Mouse (Mus musculus) stomach, embryonic 16.5 days (tissue): ENCODE results near the gene Setx. TPM values are rescaled to one million over a fixed set of nuclear protein-coding genes. Genes with fewer than 3 reads are reported as not detected.

Experiments
- ATAC-seq: fragments of 200-750 bp; cut with Nextera tagmentation; 2 replicates; pipeline ENCODE4 v1.8.0; 2017; ENCODE audit warnings: moderate number of reproducible peaks, moderate TSS enrichment; ENCODE audit not compliant: insufficient read depth, low FRiP score
- H3K27ac ChIP-seq: fragments of 300-500 bp; sonication (generic); 2 replicates; pipeline ENCODE4 v1.5.1; 2014; ENCODE audit warnings: low read length
- H3K27me3 ChIP-seq: fragments of 300-500 bp; sonication (generic); 2 replicates; pipeline ENCODE4 v1.6.1; 2014; ENCODE audit warnings: low read length, control low read depth, mixed read lengths; ENCODE audit not compliant: control insufficient read depth, insufficient read depth
- H3K36me3 ChIP-seq: fragments of 300-500 bp; sonication (generic); 2 replicates; pipeline ENCODE4 v1.6.1; 2014; ENCODE audit warnings: low read length; ENCODE audit not compliant: control insufficient read depth, insufficient read depth
- H3K4me1 ChIP-seq: fragments of 300-500 bp; sonication (generic); 2 replicates; pipeline ENCODE4 v1.6.1; 2014; ENCODE audit warnings: low read length, control low read depth, mixed read lengths; ENCODE audit not compliant: control insufficient read depth, insufficient read depth
- H3K4me2 ChIP-seq: fragments of 300-500 bp; sonication (generic); 2 replicates; pipeline ENCODE4 v1.6.1; 2014; ENCODE audit warnings: low read depth, low read length, mixed read lengths
- H3K4me3 ChIP-seq: fragments of 300-500 bp; sonication (generic); replicated peaks from 2 replicates; pipeline ENCODE4 v1.5.1; 2014; ENCODE audit warnings: mild to moderate bottlenecking, low read length
- H3K9ac ChIP-seq: fragments of 300-500 bp; sonication (generic); 2 replicates; pipeline ENCODE4 v1.6.1; 2014; ENCODE audit warnings: low read length
- H3K9me3 ChIP-seq: fragments of 300-500 bp; sonication (generic); replicated peaks from 2 replicates; pipeline ENCODE4 v1.6.1; 2016; ENCODE audit warnings: low read length, control low read depth; ENCODE audit not compliant: control insufficient read depth
- WGBS: fragments of 180-500 bp; shearing (Covaris S2); extraction: QIAGEN DNeasy Blood & Tissue Kit; methylation state at CpG from one replicate; pipeline ENCODE4 v1.1.7; 2014; 5-methylcytosine and 5-hydroxymethylcytosine counted together
- polyA plus RNA-seq: library from polyadenylated mRNA; unstranded; fragments of >200 nt; fragmentation: Nextera tagmentation; extraction: Ambion mirVana; gene quantifications from 2 replicates; pipeline ENCODE4 v1.2.1, GENCODE M21; 2015

Gene Setx
- polyA plus RNA-seq, 1 experiment from 2014 or later, result 8.1 TPM

DNA sequence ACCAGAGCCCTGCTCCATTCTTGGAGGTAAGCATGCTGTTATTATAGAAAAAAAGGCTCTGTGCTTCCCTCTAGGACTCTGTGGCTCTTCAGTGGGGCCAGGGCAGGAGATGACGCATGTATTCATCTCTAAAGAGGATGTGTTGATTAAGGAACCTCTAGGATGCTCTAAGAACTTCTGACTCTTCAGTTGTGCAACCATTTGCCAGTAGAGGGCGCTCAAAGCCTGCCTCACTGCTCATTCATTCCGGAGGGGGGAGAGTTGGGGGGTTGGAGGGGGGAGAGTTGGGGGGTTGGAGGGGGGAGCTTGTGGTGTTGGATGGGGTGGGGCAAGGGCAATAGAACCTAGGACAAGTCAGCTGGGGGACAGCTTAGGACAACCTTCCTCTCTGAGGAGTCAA, 75.9 kb downstream of the Setx start:
- no peak for ATAC-seq
- H3K27ac ChIP-seq, result no peak overlapping the region
- no peak overlapping the region for H3K4me2 ChIP-seq
- H3K9me3 ChIP-seq, result no peaks in the 10 kb centered on the region
- peaks cover 4% of the 10 kb centered on the region; the same call in 1 of the 2 replicates for H3K4me1 ChIP-seq
- H3K4me3 ChIP-seq, result no peak overlapping the region
- H3K9ac ChIP-seq, result no peak overlapping the region
- H3K27me3 ChIP-seq, result peaks cover 14% of the 10 kb centered on the region; the same call in 1 of the 2 replicates
- H3K36me3 ChIP-seq, result no peaks in the 10 kb centered on the region
- WGBS, result 0% methylated on average over 3 of the region's 3 CpGs

DNA sequence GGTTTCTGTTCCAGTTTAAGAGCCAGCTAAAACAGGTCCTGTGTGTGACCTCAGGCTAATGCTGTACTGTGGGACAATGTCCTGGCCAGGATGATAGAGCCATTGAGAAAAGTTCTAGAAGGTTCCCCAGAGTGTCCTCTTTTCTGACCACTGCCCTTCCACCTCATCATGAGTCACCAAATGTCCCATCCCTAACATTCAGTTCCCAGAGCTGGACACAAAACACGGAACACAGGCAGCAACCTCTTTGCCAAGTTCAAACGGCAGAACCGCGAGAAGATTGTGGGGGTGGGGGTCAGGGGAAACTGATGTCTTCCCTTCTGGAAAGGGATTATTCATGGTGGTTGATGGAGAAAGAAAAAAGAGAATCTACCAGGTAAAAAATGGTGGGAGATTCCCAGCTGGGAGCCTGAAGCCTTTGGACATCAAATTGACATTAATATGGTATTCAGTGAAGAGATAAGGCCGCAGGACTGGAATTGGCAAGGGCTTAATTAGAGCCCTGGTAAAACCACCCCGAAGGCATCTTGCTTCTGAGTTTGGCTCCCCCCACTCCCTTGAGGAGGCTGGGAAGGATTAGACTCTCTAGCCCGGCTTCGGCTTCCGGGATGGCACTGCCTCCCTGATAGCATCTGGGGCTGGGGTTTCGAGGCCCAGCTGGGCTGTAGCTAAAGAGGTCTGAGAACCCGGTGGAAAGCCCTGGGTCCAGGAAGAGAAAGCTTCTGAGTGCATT, 77.4 kb downstream of the Setx start:
- WGBS, result 56% methylated on average over 11 of the region's 11 CpGs
- no peak for ATAC-seq
- Histone ChIP-seq H3K27me3 (peaks cover 9% of the 10 kb centered on the region; the same call in 1 of the 2 replicates), H3K36me3 (no peaks in the 10 kb centered on the region), H3K4me2 (no peak overlapping the region), H3K9ac (no peak overlapping the region), H3K9me3 (no peaks in the 10 kb centered on the region), H3K4me3 (no peak overlapping the region), H3K27ac (no peak overlapping the region), H3K4me1 (no peaks in the 10 kb centered on the region)

DNA sequence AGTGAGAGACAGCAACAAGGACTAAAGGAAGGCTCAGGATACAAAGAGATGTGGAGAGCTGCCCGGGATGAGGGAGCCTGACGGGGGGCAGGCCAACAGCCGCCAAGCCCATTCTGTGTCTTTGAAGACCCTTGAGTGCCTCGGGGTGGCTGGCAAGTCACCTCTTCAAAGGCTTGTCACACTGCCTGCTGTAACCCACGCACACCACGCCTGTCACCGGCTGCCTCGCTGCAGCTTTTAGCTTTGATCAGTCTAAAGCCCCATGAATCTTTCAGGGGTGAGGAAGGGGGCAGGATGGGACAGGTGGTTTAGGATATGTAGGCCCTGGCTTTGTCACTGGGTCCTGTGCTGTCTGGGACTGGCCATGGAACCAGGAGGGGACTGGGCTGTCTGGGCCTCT, 82.2 kb downstream of the Setx start:
- H3K4me2 ChIP-seq, result no peak overlapping the region
- no peak overlapping the region for H3K4me3 ChIP-seq
- no peak overlapping the region for H3K9ac ChIP-seq
- no peak for ATAC-seq
- WGBS, result 28% methylated on average over 8 of the region's 8 CpGs
- no peak overlapping the region for H3K27ac ChIP-seq
- H3K9me3 ChIP-seq, result no peaks in the 10 kb centered on the region
- H3K4me1 ChIP-seq, result no peaks in the 10 kb centered on the region
- H3K27me3 ChIP-seq, result no peaks in the 10 kb centered on the region
- H3K36me3 ChIP-seq, result no peaks in the 10 kb centered on the region

DNA sequence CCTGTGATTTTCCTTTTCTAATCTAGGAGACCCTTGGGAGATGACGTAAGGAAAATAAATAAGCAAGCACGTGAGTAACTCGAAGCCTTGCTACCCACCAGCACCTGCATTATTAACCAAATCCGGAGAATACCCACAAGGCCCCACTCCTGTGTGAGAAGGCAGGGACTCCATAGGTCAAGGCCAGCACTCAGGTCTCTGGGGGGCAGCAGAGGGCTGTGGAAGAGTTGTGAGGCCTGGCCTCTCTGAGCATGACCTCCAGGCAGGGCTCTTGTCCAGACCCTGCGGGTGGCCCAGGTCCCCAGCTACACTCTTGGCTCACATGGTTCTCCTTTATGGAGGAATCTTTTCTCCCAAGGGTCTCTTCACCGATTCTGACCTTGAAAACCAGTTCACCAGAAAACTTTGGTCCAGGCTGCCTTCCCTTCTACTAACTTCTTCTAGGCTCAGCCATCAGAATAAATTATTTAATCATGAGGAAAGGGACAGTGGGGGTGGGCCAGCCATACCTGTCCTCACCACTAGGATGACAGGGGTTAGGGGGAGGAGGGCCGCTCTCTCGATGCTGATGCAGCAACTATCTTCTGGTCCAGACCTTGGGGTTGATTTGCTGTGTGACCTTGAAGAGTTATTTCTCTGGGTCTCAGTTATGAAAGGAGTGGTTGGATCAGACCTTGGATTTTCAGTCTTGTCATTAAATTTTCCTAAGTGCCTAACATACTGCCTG, 92.5 kb downstream of the Setx start:
- H3K9me3 ChIP-seq, result no peaks in the 10 kb centered on the region
- ATAC-seq, result no peak
- 56% methylated on average over 8 of the region's 8 CpGs for WGBS
- no peaks in the 10 kb centered on the region for H3K36me3 ChIP-seq
- H3K4me2 ChIP-seq, result no peak overlapping the region
- no peak overlapping the region for H3K9ac ChIP-seq
- no peak overlapping the region for H3K27ac ChIP-seq
- H3K4me3 ChIP-seq, result no peak overlapping the region
- no peaks in the 10 kb centered on the region for H3K27me3 ChIP-seq
- H3K4me1 ChIP-seq, result no peaks in the 10 kb centered on the region

DNA sequence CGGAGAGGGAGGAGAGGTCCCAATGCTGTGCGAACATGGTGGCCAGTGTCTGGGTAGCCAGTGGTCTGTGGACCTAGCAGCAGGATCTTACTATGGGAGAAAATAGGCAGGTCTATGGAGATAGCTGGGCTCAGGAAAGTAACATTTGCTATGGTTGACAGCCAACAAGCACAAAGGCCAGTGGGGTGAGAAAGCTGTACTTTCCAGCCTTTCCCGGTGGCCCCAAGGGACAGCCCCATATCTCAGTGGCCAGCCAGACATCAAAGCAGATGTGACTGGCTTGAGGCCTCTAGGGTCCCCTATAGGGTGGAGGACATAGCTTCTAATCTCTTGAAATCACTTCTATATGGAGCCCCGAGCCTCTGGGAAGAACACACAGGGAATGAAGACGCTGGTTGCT, 93.1 kb downstream of the Setx start:
- H3K27me3 ChIP-seq, result no peaks in the 10 kb centered on the region
- WGBS, result 82% methylated on average over 5 of the region's 5 CpGs
- H3K9ac ChIP-seq, result no peak overlapping the region
- H3K4me1 ChIP-seq, result no peaks in the 10 kb centered on the region
- no peaks in the 10 kb centered on the region for H3K36me3 ChIP-seq
- no peak overlapping the region for H3K4me2 ChIP-seq
- no peak overlapping the region for H3K4me3 ChIP-seq
- no peak overlapping the region for H3K27ac ChIP-seq
- H3K9me3 ChIP-seq, result no peaks in the 10 kb centered on the region
- no peak for ATAC-seq

DNA sequence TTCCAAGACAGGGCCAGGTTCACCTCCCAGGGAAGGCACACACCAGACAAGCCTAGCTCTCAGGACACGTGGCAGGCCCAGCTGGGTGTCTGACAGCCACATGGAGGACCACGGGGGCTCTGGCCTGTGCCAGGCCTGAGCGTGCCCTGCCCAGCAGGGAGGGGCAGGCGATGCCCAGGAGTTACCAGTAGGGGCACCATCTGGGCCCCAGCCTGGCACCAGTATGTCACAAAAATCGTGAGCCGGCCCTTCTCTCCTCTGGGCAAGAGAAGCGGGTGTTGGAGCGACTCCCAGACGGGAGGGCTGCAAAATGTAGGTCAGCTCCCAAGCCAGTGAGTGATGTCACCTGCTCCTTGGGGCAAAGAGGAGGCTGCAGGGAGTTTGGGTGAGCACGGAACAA, 93.9 kb downstream of the Setx start:
- no peaks in the 10 kb centered on the region for H3K27me3 ChIP-seq
- no peak overlapping the region for H3K4me2 ChIP-seq
- H3K9me3 ChIP-seq, result no peaks in the 10 kb centered on the region
- no peaks in the 10 kb centered on the region for H3K36me3 ChIP-seq
- no peak overlapping the region for H3K27ac ChIP-seq
- H3K4me3 ChIP-seq, result no peak overlapping the region
- no peak for ATAC-seq
- H3K9ac ChIP-seq, result no peak overlapping the region
- WGBS, result 69% methylated on average over 10 of the region's 10 CpGs
- H3K4me1 ChIP-seq, result no peaks in the 10 kb centered on the region

DNA sequence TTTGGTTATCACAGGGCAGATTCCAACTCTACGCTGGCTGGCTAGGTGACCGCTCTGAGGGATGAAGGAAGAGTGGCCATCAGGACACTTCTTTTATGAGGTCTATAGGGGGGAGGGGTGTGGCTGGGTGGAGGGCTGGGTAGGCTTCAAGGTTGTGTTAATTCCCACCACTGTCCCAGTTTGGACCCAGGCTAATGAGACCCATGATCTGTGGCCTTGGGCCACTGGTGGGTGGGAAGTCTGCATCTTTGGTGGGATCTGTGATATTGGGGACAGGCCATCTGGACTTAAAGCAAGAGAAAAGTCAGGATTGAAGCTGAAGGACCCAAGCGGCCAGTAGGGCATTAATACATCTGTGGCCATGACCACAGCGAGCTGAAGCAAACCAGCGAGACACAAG, 94.8 kb downstream of the Setx start:
- H3K9me3 ChIP-seq, result no peaks in the 10 kb centered on the region
- WGBS, result 90% methylated on average over 5 of the region's 5 CpGs
- no peak overlapping the region for H3K4me2 ChIP-seq
- no peaks in the 10 kb centered on the region for H3K36me3 ChIP-seq
- no peaks in the 10 kb centered on the region for H3K4me1 ChIP-seq
- H3K9ac ChIP-seq, result no peak overlapping the region
- no peak overlapping the region for H3K27ac ChIP-seq
- ATAC-seq, result no peak
- no peak overlapping the region for H3K4me3 ChIP-seq
- no peaks in the 10 kb centered on the region for H3K27me3 ChIP-seq

DNA sequence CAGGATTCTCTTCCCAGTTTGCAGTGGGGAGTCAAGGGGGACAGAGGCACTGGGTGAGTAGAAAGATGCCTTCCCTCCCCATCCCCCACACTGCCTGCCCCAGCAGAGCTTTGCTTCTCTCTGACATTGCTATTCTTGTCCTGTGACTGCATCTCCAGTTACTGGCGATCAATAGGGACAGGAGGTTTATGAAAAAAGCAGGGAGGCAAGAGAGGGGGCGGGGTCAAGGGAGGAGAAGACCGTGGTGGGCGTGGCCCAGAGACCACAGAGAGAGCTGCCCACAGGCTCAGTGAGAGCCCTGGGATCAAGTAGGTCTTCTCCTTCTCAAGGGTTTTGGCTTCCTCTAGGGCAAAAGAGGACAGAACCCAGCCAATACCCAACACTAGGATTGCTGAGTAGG, 98.3 kb downstream of the Setx start:
- H3K27me3 ChIP-seq, result no peaks in the 10 kb centered on the region
- 7% methylated on average over 4 of the region's 4 CpGs for WGBS
- H3K9me3 ChIP-seq, result no peaks in the 10 kb centered on the region

DNA sequence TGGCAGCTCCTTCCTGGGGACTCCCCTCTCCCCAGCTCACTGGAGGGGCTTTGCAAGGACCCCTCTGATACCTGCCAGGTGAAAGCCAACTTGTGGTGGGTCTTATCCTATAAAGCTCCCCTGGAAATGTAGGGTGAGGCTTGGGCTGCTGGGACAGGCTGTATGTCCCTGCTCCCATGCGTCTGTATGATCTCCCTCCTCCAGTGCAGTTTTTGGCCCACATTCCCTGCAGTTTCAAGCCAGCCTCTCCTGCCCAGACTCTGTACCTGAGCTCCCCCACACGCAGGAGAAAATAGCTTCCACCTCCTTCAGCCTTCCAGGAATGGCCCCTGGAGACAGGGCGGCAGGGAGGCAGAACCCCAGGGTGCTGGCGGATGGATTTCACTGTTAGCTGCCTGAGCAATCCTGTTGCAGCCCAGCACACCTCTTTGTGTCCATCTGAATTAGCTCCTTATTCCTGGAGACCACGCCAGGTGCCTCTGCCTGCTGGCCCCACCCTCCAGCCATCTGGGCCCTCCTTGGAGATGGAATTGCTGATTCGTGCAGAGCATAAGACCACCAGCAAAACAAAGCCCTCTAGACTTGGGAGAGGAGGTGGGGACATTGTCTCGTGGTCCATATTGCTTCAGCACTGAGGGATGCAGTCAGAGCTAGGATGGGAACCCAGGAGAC, 99.7 kb downstream of the Setx start:
- no peak overlapping the region for H3K27ac ChIP-seq
- 51% methylated on average over 7 of the region's 7 CpGs for WGBS

More for the DNA sequence above, 98.3 kb downstream of the Setx start:
- Histone ChIP-seq H3K36me3 (no peaks in the 10 kb centered on the region), H3K4me1 (no peaks in the 10 kb centered on the region), H3K9ac (no peak overlapping the region), H3K27ac (no peak overlapping the region), H3K4me2 (no peak overlapping the region), H3K4me3 (no peak overlapping the region)
- ATAC-seq, result no peak

More for the DNA sequence above, 99.7 kb downstream of the Setx start:
- no peaks in the 10 kb centered on the region for H3K36me3 ChIP-seq
- no peak overlapping the region for H3K4me2 ChIP-seq
- H3K4me1 ChIP-seq, result no peaks in the 10 kb centered on the region
- H3K9me3 ChIP-seq, result no peaks in the 10 kb centered on the region
- no peak overlapping the region for H3K4me3 ChIP-seq
- H3K9ac ChIP-seq, result no peak overlapping the region
- ATAC-seq, result no peak
- H3K27me3 ChIP-seq, result no peaks in the 10 kb centered on the region
